Mouse (Mus musculus) hindbrain, embryonic 15.5 days (tissue): ENCODE data around the gene Itga6. TPM values are rescaled to one million over a fixed set of nuclear protein-coding genes. Genes with fewer than 3 reads are reported as not detected.
"Not testable (repeated sequence)": the region's sequence is repeated elsewhere in the genome, so short reads cannot be mapped to it uniquely, and the experiment has no call there.

ENCODE experiments used
- ATAC-seq: fragments of 200-750 bp; cut with Nextera tagmentation; 2 replicates; pipeline ENCODE4 v1.8.0; 2017; ENCODE audit warnings: low read depth, moderate number of reproducible peaks, moderate TSS enrichment; ENCODE audit not compliant: low FRiP score
- H3K27ac ChIP-seq: fragments of 300-500 bp; sonication (generic); replicated peaks from 2 replicates; pipeline ENCODE4 v1.5.1; 2015; ENCODE audit warnings: mild to moderate bottlenecking, inconsistent platforms
- H3K27me3 ChIP-seq: fragments of 300-500 bp; sonication (generic); 2 replicates; pipeline ENCODE4 v1.6.1; 2015; ENCODE audit warnings: control low read depth, inconsistent platforms
- H3K36me3 ChIP-seq: fragments of 300-500 bp; sonication (generic); 2 replicates; pipeline ENCODE4 v1.6.1; 2015; ENCODE audit warnings: control low read depth, inconsistent platforms
- H3K4me1 ChIP-seq: fragments of 300-500 bp; sonication (generic); replicated peaks from 2 replicates; pipeline ENCODE4 v1.6.1; 2015; ENCODE audit warnings: control low read depth, inconsistent platforms
- H3K4me2 ChIP-seq: fragments of 300-500 bp; sonication (generic); 2 replicates; pipeline ENCODE4 v1.6.1; 2015; ENCODE audit warnings: moderate library complexity, mild to moderate bottlenecking, inconsistent platforms
- H3K4me3 ChIP-seq: fragments of 300-500 bp; sonication (generic); 2 replicates; pipeline ENCODE4 v1.5.1; 2015; ENCODE audit warnings: mild to moderate bottlenecking, inconsistent platforms
- H3K9ac ChIP-seq: fragments of 300-500 bp; sonication (generic); 2 replicates; pipeline ENCODE4 v1.6.1; 2015; ENCODE audit warnings: inconsistent platforms
- H3K9me3 ChIP-seq: fragments of 300-500 bp; sonication (generic); 2 replicates; pipeline ENCODE4 v1.6.1; 2016; ENCODE audit warnings: control low read depth, inconsistent platforms
- WGBS: fragments of 180-500 bp; shearing (Covaris S2); methylation state at CpG from one replicate; pipeline ENCODE4 v1.1.7; 2015; 5-methylcytosine and 5-hydroxymethylcytosine counted together
- polyA plus RNA-seq: library from polyadenylated mRNA; unstranded; fragments of >200 nt; fragmentation: Nextera tagmentation; extraction: Ambion mirVana; gene quantifications from 2 replicates; pipeline ENCODE4 v1.2.1, GENCODE M21; 2015

Gene Itga6
- polyA plus RNA-seq, 1 experiment from 2014 or later: 26.8 TPM

GRCm38 (mm10) chr2:71843316-71843715, 97.9 kb downstream of the Itga6 start:
- 89% methylated on average over 9 of the region's 9 CpGs for WGBS
- no peaks in the 10 kb centered on the region for H3K9me3 ChIP-seq
- peaks cover 6% of the 10 kb centered on the region for H3K36me3 ChIP-seq
- H3K4me2 ChIP-seq: no peak overlapping the region
- no peak overlapping the region for H3K9ac ChIP-seq
- H3K27me3 ChIP-seq: no peaks in the 10 kb centered on the region
- no peaks in the 10 kb centered on the region for H3K4me1 ChIP-seq
- no peak overlapping the region for H3K27ac ChIP-seq
- no peak for ATAC-seq
- H3K4me3 ChIP-seq: no peak overlapping the region

- no peak overlapping the region for H3K9ac ChIP-seq
- H3K27me3 ChIP-seq: no peaks in the 10 kb centered on the region
- no peak for ATAC-seq
- no peaks in the 10 kb centered on the region for H3K4me1 ChIP-seq
- H3K36me3 ChIP-seq: peaks cover 4% of the 10 kb centered on the region
- H3K9me3 ChIP-seq: no peaks in the 10 kb centered on the region
- no peak overlapping the region for H3K27ac ChIP-seq
- 90% methylated on average over 6 of the region's 6 CpGs for WGBS
- no peak overlapping the region for H3K4me2 ChIP-seq
- H3K4me3 ChIP-seq: no peak overlapping the region
Measured at GRCm38 (mm10) chr2:71844906-71845305, 99.5 kb downstream of the Itga6 start.

- not testable (repeated sequence) for H3K4me1 ChIP-seq, H3K9me3 ChIP-seq, H3K36me3 ChIP-seq, H3K4me2 ChIP-seq, H3K4me3 ChIP-seq, H3K27ac ChIP-seq, H3K9ac ChIP-seq, H3K27me3 ChIP-seq
- 4% methylated on average over 6 of the region's 8 CpGs for WGBS
- ATAC-seq: peak; percentile 63; the same call in 1 of the 2 replicates
Measured at GRCm38 (mm10) chr2:71852161-71852560, 106.7 kb downstream of the Itga6 start.

GRCm38 (mm10) chr2:71855076-71855475, 109.7 kb downstream of the Itga6 start:
- Histone ChIP-seq H3K4me3 (no peak overlapping the region), H3K27me3 (no peaks in the 10 kb centered on the region), H3K27ac (no peak overlapping the region), H3K9ac (no peak overlapping the region), H3K4me2 (no peak overlapping the region), H3K36me3 (no peaks in the 10 kb centered on the region), H3K4me1 (no peaks in the 10 kb centered on the region), H3K9me3 (no peaks in the 10 kb centered on the region)
- 47% methylated on average over 5 of the region's 5 CpGs for WGBS
- ATAC-seq: no peak

GRCm38 (mm10) chr2:71863531-71864173, 118.2 kb downstream of the Itga6 start:
- 88% methylated on average over 5 of the region's 5 CpGs for WGBS
- Histone ChIP-seq H3K36me3 (no peaks in the 10 kb centered on the region), H3K9ac (no peak overlapping the region), H3K27me3 (no peaks in the 10 kb centered on the region), H3K4me3 (no peak overlapping the region), H3K9me3 (no peaks in the 10 kb centered on the region), H3K4me2 (no peak overlapping the region), H3K4me1 (no peaks in the 10 kb centered on the region), H3K27ac (no peak overlapping the region)
- no peak for ATAC-seq

- no peak overlapping the region for H3K4me3 ChIP-seq
- no peak for ATAC-seq
- H3K27me3 ChIP-seq: no peaks in the 10 kb centered on the region
- no peak overlapping the region for H3K9ac ChIP-seq
- H3K36me3 ChIP-seq: no peaks in the 10 kb centered on the region
- H3K27ac ChIP-seq: no peak overlapping the region
- H3K9me3 ChIP-seq: no peaks in the 10 kb centered on the region
- 81% methylated on average over 3 of the region's 3 CpGs for WGBS
- no peaks in the 10 kb centered on the region for H3K4me1 ChIP-seq
- H3K4me2 ChIP-seq: no peak overlapping the region
Measured at GRCm38 (mm10) chr2:71865022-71865421, 119.6 kb downstream of the Itga6 start.

- Histone ChIP-seq H3K9ac (no peak overlapping the region), H3K36me3 (no peaks in the 10 kb centered on the region)
Measured at GRCm38 (mm10) chr2:71865935-71866334, 120.5 kb downstream of the Itga6 start.

GRCm38 (mm10) chr2:71866565-71866964, 121.1 kb downstream of the Itga6 start:
- Histone ChIP-seq H3K9me3 (no peaks in the 10 kb centered on the region), H3K27me3 (no peaks in the 10 kb centered on the region), H3K4me3 (no peak overlapping the region), H3K4me2 (no peak overlapping the region), H3K27ac (no peak overlapping the region), H3K36me3 (no peaks in the 10 kb centered on the region), H3K4me1 (no peaks in the 10 kb centered on the region), H3K9ac (no peak overlapping the region)
- WGBS: 65% methylated on average over 1 of the region's 1 CpGs
- ATAC-seq: no peak

More at GRCm38 (mm10) chr2:71865935-71866334, 120.5 kb downstream of the Itga6 start:
- H3K4me2 ChIP-seq: no peak overlapping the region
- no peaks in the 10 kb centered on the region for H3K4me1 ChIP-seq
- no peak overlapping the region for H3K27ac ChIP-seq
- H3K27me3 ChIP-seq: no peaks in the 10 kb centered on the region
- H3K4me3 ChIP-seq: no peak overlapping the region
- WGBS: 62% methylated on average over 3 of the region's 3 CpGs
- H3K9me3 ChIP-seq: no peaks in the 10 kb centered on the region
- ATAC-seq: no peak

- 87% methylated on average over 3 of the region's 3 CpGs for WGBS
Measured at GRCm38 (mm10) chr2:71867019-71867418, 121.6 kb downstream of the Itga6 start.

GRCm38 (mm10) chr2:71867480-71867879, 122.1 kb downstream of the Itga6 start:
- H3K9me3 ChIP-seq: no peaks in the 10 kb centered on the region
- no peaks in the 10 kb centered on the region for H3K27me3 ChIP-seq
- ATAC-seq: no peak
- no peak overlapping the region for H3K9ac ChIP-seq
- H3K27ac ChIP-seq: no peak overlapping the region
- H3K4me1 ChIP-seq: 0 out of 2 replicates have a peak, but pooled peaks cover 2% of the 10 kb centered on the region
- no peaks in the 10 kb centered on the region for H3K36me3 ChIP-seq
- no peak overlapping the region for H3K4me3 ChIP-seq
- H3K4me2 ChIP-seq: no peak overlapping the region
- WGBS: 10% methylated on average over 5 of the region's 5 CpGs

More at GRCm38 (mm10) chr2:71867019-71867418, 121.6 kb downstream of the Itga6 start:
- Histone ChIP-seq H3K4me2 (no peak overlapping the region), H3K27ac (no peak overlapping the region), H3K27me3 (no peaks in the 10 kb centered on the region), H3K36me3 (no peaks in the 10 kb centered on the region), H3K4me1 (no peaks in the 10 kb centered on the region), H3K9me3 (no peaks in the 10 kb centered on the region), H3K4me3 (no peak overlapping the region), H3K9ac (no peak overlapping the region)
- ATAC-seq: no peak

GRCm38 (mm10) chr2:71868256-71868655, 122.8 kb downstream of the Itga6 start:
- no peak for ATAC-seq
- no peaks in the 10 kb centered on the region for H3K9me3 ChIP-seq
- 96% methylated on average over 1 of the region's 1 CpGs for WGBS

GRCm38 (mm10) chr2:71872141-71872540, 126.7 kb downstream of the Itga6 start:
- Histone ChIP-seq H3K4me1 (peaks cover 14% of the 10 kb centered on the region; the same call in 1 of the 2 replicates), H3K9me3 (no peaks in the 10 kb centered on the region), H3K27me3 (no peaks in the 10 kb centered on the region), H3K4me2 (peak overlapping the region; percentile 92), H3K36me3 (no peaks in the 10 kb centered on the region), H3K9ac (no peak overlapping the region), H3K27ac (no peak overlapping the region), H3K4me3 (peak overlapping the region; percentile 91)
- WGBS: 84% methylated on average over 10 of the region's 10 CpGs
- no peak for ATAC-seq

More at GRCm38 (mm10) chr2:71868256-71868655, 122.8 kb downstream of the Itga6 start:
- Histone ChIP-seq H3K27me3 (no peaks in the 10 kb centered on the region), H3K4me1 (0 out of 2 replicates have a peak, but pooled peaks cover 4% of the 10 kb centered on the region), H3K36me3 (no peaks in the 10 kb centered on the region), H3K4me2 (no peak overlapping the region), H3K27ac (no peak overlapping the region), H3K9ac (no peak overlapping the region), H3K4me3 (no peak overlapping the region)
